Mouse (Mus musculus): Measurements from ENCODE around the gene Gm10778. TPM values are rescaled to one million over a fixed set of nuclear protein-coding genes. Genes with fewer than 3 reads are reported as not detected.
"Not testable (repeated sequence)": the region's sequence is repeated elsewhere in the genome, so short reads cannot be mapped to it uniquely, and the experiment has no call there.

Gm10778 gene
- polyA plus RNA-seq, 1 experiment from 2014 or later: 4.6 TPM

GRCm38 (mm10) chr10:81655178-81655577 lies 6.3 kb downstream of the Gm10778 start:
- 97% methylated on average over 10 of the region's 10 CpGs for WGBS
- H3K27ac ChIP-seq: no peak overlapping the region
- no peaks in the 10 kb centered on the region for H3K27me3 ChIP-seq
- ATAC-seq (ENCODE audit: insufficient number of reproducible peaks, low FRiP score, low TSS enrichment, low read depth): no peak
- H3K4me2 ChIP-seq: no peak overlapping the region
- H3K9me3 ChIP-seq: peaks cover 22% of the 10 kb centered on the region
- peaks cover 50% of the 10 kb centered on the region for H3K36me3 ChIP-seq
- H3K4me3 ChIP-seq: no peak overlapping the region
- H3K4me1 ChIP-seq: no peaks in the 10 kb centered on the region
- H3K9ac ChIP-seq: no peak overlapping the region

- 92% methylated on average over 2 of the region's 2 CpGs for WGBS
- Histone ChIP-seq H3K9me3 (peaks cover 22% of the 10 kb centered on the region), H3K4me1 (no peaks in the 10 kb centered on the region), H3K4me2 (no peak overlapping the region), H3K9ac (no peak overlapping the region), H3K4me3 (no peak overlapping the region), H3K36me3 (peaks cover 50% of the 10 kb centered on the region), H3K27ac (no peak overlapping the region), H3K27me3 (no peaks in the 10 kb centered on the region)
- ATAC-seq (ENCODE audit: insufficient number of reproducible peaks, low FRiP score, low TSS enrichment, low read depth): no peak
Measured at GRCm38 (mm10) chr10:81656174-81656573, 7.3 kb downstream of the Gm10778 start.

- not testable (repeated sequence) for H3K4me1 ChIP-seq; H3K9me3 ChIP-seq; H3K9ac ChIP-seq; H3K27ac ChIP-seq; H3K36me3 ChIP-seq; H3K4me3 ChIP-seq; H3K27me3 ChIP-seq; H3K4me2 ChIP-seq; ATAC-seq (ENCODE audit: insufficient number of reproducible peaks, low FRiP score, low TSS enrichment, low read depth)
- WGBS: no CpG with 5 or more reads among the region's 18 CpGs
Measured at GRCm38 (mm10) chr10:81687114-81687513, 38.3 kb downstream of the Gm10778 start.

GRCm38 (mm10) chr10:81704531-81705301 lies 55.9 kb downstream of the Gm10778 start, which contains the start of gene Zfp433:
Gene Zfp433, plus strand, starts transcription at chr10:81704825.
- not testable (repeated sequence) for H3K9ac ChIP-seq, H3K27ac ChIP-seq, H3K4me1 ChIP-seq, H3K4me2 ChIP-seq, H3K27me3 ChIP-seq, H3K4me3 ChIP-seq, H3K36me3 ChIP-seq, H3K9me3 ChIP-seq
- peak; percentile 99 for ATAC-seq (ENCODE audit: insufficient number of reproducible peaks, low FRiP score, low TSS enrichment, low read depth)
- no CpG with 5 or more reads among the region's 46 CpGs for WGBS

Other genes starting within 250 kb of the Gm10778 start
- gene Nfic, start 193.4 kb upstream of the Gm10778 start, polyA plus RNA-seq (2015; fragmentation: Nextera tagmentation; extraction: Ambion mirVana): 138 and 146 TPM in 2 replicates
- gene Celf5, start 166.3 kb upstream of the Gm10778 start, polyA plus RNA-seq (2015; fragmentation: Nextera tagmentation; extraction: Ambion mirVana): 1.1 and 1.3 TPM in 2 replicates
- 94.0 and 95.1 TPM in 2 replicates for gene Ncln, start 152.7 kb upstream of the Gm10778 start, polyA plus RNA-seq (2015; fragmentation: Nextera tagmentation; extraction: Ambion mirVana)
- 0.67 and 0.72 TPM in 2 replicates for gene S1pr4, start 148.9 kb upstream of the Gm10778 start, polyA plus RNA-seq (2015; fragmentation: Nextera tagmentation; extraction: Ambion mirVana)
- gene Gna15, start 124.8 kb upstream of the Gm10778 start, polyA plus RNA-seq (2015; fragmentation: Nextera tagmentation; extraction: Ambion mirVana): 7.3 and 7.9 TPM in 2 replicates
- gene Gna11, start 103.9 kb upstream of the Gm10778 start, polyA plus RNA-seq (2015; fragmentation: Nextera tagmentation; extraction: Ambion mirVana): 80.4 and 81.7 TPM in 2 replicates
- 517 and 519 TPM in 2 replicates for gene Aes, start 89.6 kb upstream of the Gm10778 start, polyA plus RNA-seq (2015; fragmentation: Nextera tagmentation; extraction: Ambion mirVana)
- 39.7 and 41.7 TPM in 2 replicates for gene Tle2, start 74.5 kb upstream of the Gm10778 start, polyA plus RNA-seq (2015; fragmentation: Nextera tagmentation; extraction: Ambion mirVana)
- gene Tle6, start 48.0 kb upstream of the Gm10778 start, polyA plus RNA-seq (2015; fragmentation: Nextera tagmentation; extraction: Ambion mirVana): 9.9 and 11.7 TPM in 2 replicates
- gene BC025920, start 42.8 kb upstream of the Gm10778 start, polyA plus RNA-seq (2015; fragmentation: Nextera tagmentation; extraction: Ambion mirVana): 0.81 and 1.0 TPM in 2 replicates
- gene Sirt6, start 21.3 kb upstream of the Gm10778 start, polyA plus RNA-seq (2015; fragmentation: Nextera tagmentation; extraction: Ambion mirVana): 41.7 and 42.3 TPM in 2 replicates
- 8.8 and 11.9 TPM in 2 replicates for gene Ankrd24, start 20.5 kb upstream of the Gm10778 start, polyA plus RNA-seq (2015; fragmentation: Nextera tagmentation; extraction: Ambion mirVana)
- gene Zfp433, start 55.8 kb downstream of the Gm10778 start, polyA plus RNA-seq (2015; fragmentation: Nextera tagmentation; extraction: Ambion mirVana): 12.4 and 15.8 TPM in 2 replicates
- gene Gm3055, start 122.1 kb downstream of the Gm10778 start, polyA plus RNA-seq (2015; fragmentation: Nextera tagmentation; extraction: Ambion mirVana): 7.4 and 7.5 TPM in 2 replicates
- 2.8 and 4.0 TPM in 2 replicates for gene Gm4767, start 163.1 kb downstream of the Gm10778 start, polyA plus RNA-seq (2015; fragmentation: Nextera tagmentation; extraction: Ambion mirVana)
- gene Gm32687, start 214.9 kb downstream of the Gm10778 start, polyA plus RNA-seq (2015; fragmentation: Nextera tagmentation; extraction: Ambion mirVana): 7.9 and 8.2 TPM in 2 replicates

Data from limb, embryonic 15.5 days (tissue).